Mouse (Mus musculus) bone marrow, adult 2 months (tissue): Measurements from ENCODE around the gene Nav2.

Experiments used
- CTCF ChIP-seq: fragments of 200-500 bp; IDR thresholded peaks from 2 replicates; pipeline ENCODE4 v1.5.1; 2011; ENCODE audit warnings: low read length, control low read depth; ENCODE audit not compliant: control insufficient read depth, insufficient read depth
- POLR2A ChIP-seq: fragments of 200-500 bp; IDR thresholded peaks from 2 replicates; pipeline ENCODE4 v1.6.1; 2011; ENCODE audit warnings: low read depth, mild to moderate bottlenecking, control low read depth, low read length, borderline replicate concordance; ENCODE audit not compliant: control insufficient read depth

DNA sequence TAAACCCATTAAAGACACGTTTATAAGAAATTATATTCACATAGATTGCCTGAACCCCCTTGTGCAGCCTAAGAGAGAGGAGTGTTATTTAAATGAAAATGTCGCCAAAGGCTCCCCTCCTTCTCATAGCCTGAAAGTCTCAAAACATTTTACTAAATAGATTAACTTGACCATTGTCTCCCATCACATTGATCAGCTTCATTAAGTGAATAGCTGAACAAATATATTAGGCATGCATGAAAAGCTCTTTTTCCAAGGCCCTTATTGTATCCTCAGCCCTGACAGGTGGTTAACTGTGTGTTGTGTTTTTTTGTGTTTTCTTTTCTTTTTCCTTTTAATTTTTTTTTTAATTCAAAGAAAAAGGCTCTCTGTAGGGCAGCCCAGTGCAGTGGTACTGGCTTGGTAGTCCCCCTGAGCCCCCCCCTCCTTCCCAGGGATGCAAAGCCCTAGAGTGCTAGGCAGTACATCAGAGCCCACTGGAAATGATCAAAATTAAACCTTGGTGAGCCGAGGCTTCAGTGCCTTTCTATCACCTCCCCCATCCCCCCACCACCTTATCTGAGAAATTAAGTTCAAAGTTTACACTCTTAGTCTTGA, 732.3 kb downstream of the Nav2 start:
- TF ChIP-seq CTCF = no peak
- no peak for TF ChIP-seq POLR2A
